Mouse (Mus musculus) hindbrain, embryonic 13.5 days (tissue): Measurements from ENCODE around the gene Zzef1. TPM values are rescaled to one million over a fixed set of nuclear protein-coding genes. Genes with fewer than 3 reads are reported as not detected.

Experiments used
- ATAC-seq: fragments of 200-750 bp; cut with Nextera tagmentation; 2 replicates; pipeline ENCODE4 v1.8.0; 2017; ENCODE audit warnings: moderate TSS enrichment; ENCODE audit not compliant: low FRiP score
- H3K27ac ChIP-seq: fragments of 300-500 bp; sonication (generic); 2 replicates; pipeline ENCODE4 v1.5.1; 2015; ENCODE audit warnings: inconsistent platforms, mild to moderate bottlenecking, moderate library complexity
- H3K27me3 ChIP-seq: fragments of 300-500 bp; sonication (generic); 2 replicates; pipeline ENCODE4 v1.6.1; 2015; ENCODE audit warnings: mild to moderate bottlenecking, inconsistent platforms
- H3K36me3 ChIP-seq: fragments of 300-500 bp; sonication (generic); 2 replicates; pipeline ENCODE4 v1.6.1; 2015; ENCODE audit warnings: mild to moderate bottlenecking, inconsistent platforms
- H3K4me1 ChIP-seq: fragments of 300-500 bp; sonication (generic); replicated peaks from 2 replicates; pipeline ENCODE4 v1.6.1; 2015; ENCODE audit warnings: inconsistent platforms
- H3K4me2 ChIP-seq: fragments of 300-500 bp; sonication (generic); 2 replicates; pipeline ENCODE4 v1.6.1; 2015; ENCODE audit warnings: inconsistent platforms, mild to moderate bottlenecking, moderate library complexity
- H3K4me3 ChIP-seq: fragments of 300-500 bp; sonication (generic); 2 replicates; pipeline ENCODE4 v1.5.1; 2015; ENCODE audit warnings: mild to moderate bottlenecking, inconsistent platforms
- H3K9ac ChIP-seq: fragments of 300-500 bp; sonication (generic); 2 replicates; pipeline ENCODE4 v1.6.1; 2015; ENCODE audit warnings: mild to moderate bottlenecking, inconsistent platforms
- H3K9me3 ChIP-seq: fragments of 300-500 bp; sonication (generic); 2 replicates; pipeline ENCODE4 v1.6.1; 2016; ENCODE audit warnings: inconsistent platforms
- WGBS: fragments of 180-500 bp; shearing (Covaris S2); methylation state at CpG from one replicate; pipeline ENCODE4 v1.1.7; 2015; 5-methylcytosine and 5-hydroxymethylcytosine counted together
- microRNA-seq: library from miRNA; unstranded; fragments of <30 nt; microRNA quantifications from one replicate; pipeline ENCODE4, GENCODE M21; 2016
- polyA plus RNA-seq: library from polyadenylated mRNA; unstranded; fragments of >200 nt; fragmentation: Nextera tagmentation; extraction: Ambion mirVana; gene quantifications from 2 replicates; pipeline ENCODE4 v1.2.1, GENCODE M21; 2015

Zzef1 gene
- polyA plus RNA-seq, 1 experiment from 2014 or later: 14.2 TPM

DNA sequence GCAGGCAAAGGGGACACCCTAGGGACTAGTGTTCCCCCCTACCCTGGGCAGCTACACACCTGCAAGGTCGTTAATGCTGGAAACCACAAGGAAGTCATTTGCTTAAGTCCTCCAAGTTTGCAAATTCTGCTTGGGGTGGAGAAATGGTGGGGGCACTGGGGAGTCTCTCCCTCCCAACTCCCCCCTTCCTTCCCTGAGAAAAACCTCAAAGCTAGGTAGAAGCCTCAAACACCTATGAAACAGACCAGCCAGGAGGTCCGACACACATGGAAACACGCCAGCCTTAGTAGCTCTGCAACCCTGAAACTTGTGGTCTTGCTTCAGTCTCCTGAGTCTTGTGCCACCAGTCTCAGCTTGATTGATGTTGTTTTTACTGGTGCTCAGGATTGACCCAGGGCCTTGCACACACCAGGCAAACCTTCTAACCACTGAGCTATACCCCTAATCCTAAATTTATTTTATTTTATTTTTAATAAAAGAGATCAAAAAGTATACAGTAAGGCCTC lies 167.8 kb downstream of the Zzef1 start:
- H3K4me1 ChIP-seq: peaks cover 11% of the 10 kb centered on the region
- H3K36me3 ChIP-seq: no peaks in the 10 kb centered on the region
- no peak overlapping the region for H3K27ac ChIP-seq
- H3K4me2 ChIP-seq: no peak overlapping the region
- ATAC-seq: no peak
- no peak overlapping the region for H3K4me3 ChIP-seq
- WGBS: 69% methylated on average over 3 of the region's 3 CpGs
- no peak overlapping the region for H3K9ac ChIP-seq
- no peaks in the 10 kb centered on the region for H3K9me3 ChIP-seq
- peaks cover 48% of the 10 kb centered on the region for H3K27me3 ChIP-seq

DNA sequence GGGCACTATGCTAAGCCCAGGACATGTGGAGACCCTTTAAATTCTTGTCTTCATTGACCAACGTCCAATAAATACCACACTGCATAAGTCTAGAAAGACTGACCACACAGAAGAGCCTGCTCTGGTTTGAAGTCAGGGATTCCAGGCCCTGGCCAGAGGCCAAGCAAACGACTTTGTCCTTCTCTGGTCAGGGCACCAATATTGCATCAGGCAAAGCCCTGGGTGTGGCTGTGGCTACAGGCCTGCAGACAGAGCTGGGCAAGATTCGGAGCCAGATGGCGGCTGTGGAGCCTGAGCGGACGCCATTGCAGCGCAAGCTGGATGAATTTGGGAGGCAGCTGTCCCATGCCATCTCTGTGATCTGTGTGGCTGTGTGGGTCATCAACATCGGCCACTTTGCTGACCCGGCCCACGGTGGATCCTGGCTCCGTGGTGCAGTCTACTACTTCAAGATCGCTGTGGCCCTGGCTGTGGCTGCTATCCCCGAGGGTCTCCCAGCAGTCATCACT lies 179.0 kb downstream of the Zzef1 start:
- ATAC-seq: no peak
- 85% methylated on average over 13 of the region's 13 CpGs for WGBS
- Histone ChIP-seq H3K4me3 (no peak overlapping the region), H3K4me2 (no peak overlapping the region), H3K9ac (no peak overlapping the region), H3K27me3 (0 out of 2 replicates have a peak, but pooled peaks cover 8% of the 10 kb centered on the region), H3K4me1 (no peaks in the 10 kb centered on the region), H3K36me3 (no peaks in the 10 kb centered on the region), H3K27ac (no peak overlapping the region), H3K9me3 (no peaks in the 10 kb centered on the region)

Small RNA genes lying within 50 kb of the gene (microRNA-seq; reads per million reads assigned to microRNA genes)
- gene Gm44467: not detected

Other genes starting within 250 kb of the Zzef1 start
- 0.10 and 0.16 TPM in 2 replicates for gene Spns3, start 245.7 kb upstream of the Zzef1 start, polyA plus RNA-seq
- 107 and 112 TPM in 2 replicates for gene Ube2g1, start 188.9 kb upstream of the Zzef1 start, polyA plus RNA-seq
- gene Ankfy1, start 106.2 kb upstream of the Zzef1 start, polyA plus RNA-seq: 22.7 and 24.9 TPM in 2 replicates
- 7.5 and 8.2 TPM in 2 replicates for gene Cyb5d2, start 84 bp upstream of the Zzef1 start, polyA plus RNA-seq
- 1.3 and 1.4 TPM in 2 replicates for gene Atp2a3, start 164.9 kb downstream of the Zzef1 start, polyA plus RNA-seq
- 0.65 TPM in 2 replicates for gene P2rx1, start 202.9 kb downstream of the Zzef1 start, polyA plus RNA-seq
- gene Camkk1, start 222.8 kb downstream of the Zzef1 start, polyA plus RNA-seq: 21.5 and 23.1 TPM in 2 replicates